Mouse (Mus musculus) T-cell, adult 2 months (primary cell): ENCODE measurements around the gene Rgcc.

Source experiments
- DNase-seq: peaks from one replicate; pipeline ENCODE4 v3.0.0; 2022; ENCODE audit warnings: low spot score

Gene Rgcc

GRCm38 (mm10) chr14:79301466-79301875 lies at the start of gene Rgcc:
Gene Rgcc (minus strand): TSS chr14:79301645.
- peak; percentile 100 for DNase-seq

- no peak for DNase-seq
Measured at GRCm38 (mm10) chr14:79346384-79346783, 44.9 kb upstream of the Rgcc start.

- DNase-seq = no peak
Measured at GRCm38 (mm10) chr14:79335613-79336012, 34.2 kb upstream of the Rgcc start.

DNA sequence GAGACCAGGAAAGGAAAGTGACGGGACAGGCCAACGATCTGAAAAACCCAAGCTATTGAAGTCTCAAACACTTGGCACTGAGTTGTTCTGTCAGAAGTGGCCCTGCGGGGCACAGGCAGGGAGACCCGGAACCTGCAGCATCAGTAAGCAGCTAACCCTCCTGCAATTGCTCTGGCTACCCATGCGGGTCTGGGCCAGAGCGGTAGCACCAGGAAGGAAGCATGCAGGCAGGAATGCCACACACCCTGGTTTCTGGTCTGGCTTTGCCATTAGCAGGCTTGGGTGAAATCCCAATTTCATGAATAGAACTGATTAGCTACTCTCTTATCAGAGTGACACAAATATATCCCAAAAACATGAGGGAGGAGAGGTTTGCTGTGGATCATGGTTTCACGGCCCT lies 30.5 kb upstream of the Rgcc start:
- DNase-seq = no peak

GRCm38 (mm10) chr14:79330944-79331561 lies 29.6 kb upstream of the Rgcc start:
- DNase-seq = peak; percentile 50

GRCm38 (mm10) chr14:79327033-79327432 lies 25.6 kb upstream of the Rgcc start:
- peak; percentile 59 for DNase-seq

DNA sequence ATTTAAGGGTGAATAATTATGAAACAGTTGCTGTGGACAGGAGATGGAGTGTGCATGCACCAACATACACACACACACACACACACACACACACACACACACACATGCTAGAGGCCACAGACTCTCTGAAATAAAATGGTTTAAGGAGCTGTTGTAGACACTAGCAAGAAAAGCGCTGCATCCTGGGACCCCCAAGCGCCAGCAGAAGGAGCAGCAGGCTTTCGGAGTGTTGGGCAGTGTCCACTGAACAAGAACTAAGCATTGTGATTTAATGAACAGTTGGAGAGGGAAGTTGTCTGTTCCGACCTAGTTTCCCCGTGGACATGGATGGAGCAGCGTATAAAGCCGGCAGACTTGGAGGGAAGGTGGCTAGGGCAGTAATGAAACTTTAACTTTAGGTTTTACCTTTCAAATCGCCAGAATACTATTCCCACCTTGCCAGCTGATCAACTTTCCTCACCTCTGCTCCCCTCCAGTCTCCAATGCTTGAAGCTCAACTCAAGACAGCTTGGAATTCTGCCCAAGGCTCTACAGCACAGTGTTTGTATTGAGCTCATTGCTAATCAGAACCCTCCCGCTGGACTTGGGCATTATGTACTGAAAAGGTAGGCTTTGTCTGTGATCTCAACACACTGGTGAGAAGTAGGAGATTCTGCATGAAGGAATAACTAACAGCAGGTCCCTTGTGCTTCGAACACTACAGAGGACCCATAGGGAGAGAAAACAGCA lies 22.8 kb upstream of the Rgcc start:
- DNase-seq = no peak

DNA sequence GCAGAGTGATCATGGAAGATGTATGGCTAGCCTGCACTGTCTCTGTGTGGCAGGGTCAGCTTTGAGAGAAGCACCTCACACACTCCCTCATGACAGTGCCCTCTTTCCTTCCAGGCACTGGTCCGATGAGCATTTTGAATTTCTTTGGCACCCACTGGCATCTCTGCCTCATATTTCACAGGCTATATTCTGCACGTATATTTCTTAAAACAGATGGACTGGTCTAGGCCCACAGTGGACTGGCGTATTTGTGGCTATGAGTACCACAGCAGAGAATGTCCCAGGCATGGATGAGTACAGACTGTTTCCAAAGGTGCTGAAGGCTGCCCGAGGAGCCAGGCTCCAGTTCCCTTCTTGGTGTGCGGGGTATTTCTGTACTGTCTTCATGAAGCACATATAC lies 20.4 kb upstream of the Rgcc start:
- DNase-seq = no peak

GRCm38 (mm10) chr14:79321152-79321551 lies 19.7 kb upstream of the Rgcc start:
- DNase-seq = peak; percentile 39

DNA sequence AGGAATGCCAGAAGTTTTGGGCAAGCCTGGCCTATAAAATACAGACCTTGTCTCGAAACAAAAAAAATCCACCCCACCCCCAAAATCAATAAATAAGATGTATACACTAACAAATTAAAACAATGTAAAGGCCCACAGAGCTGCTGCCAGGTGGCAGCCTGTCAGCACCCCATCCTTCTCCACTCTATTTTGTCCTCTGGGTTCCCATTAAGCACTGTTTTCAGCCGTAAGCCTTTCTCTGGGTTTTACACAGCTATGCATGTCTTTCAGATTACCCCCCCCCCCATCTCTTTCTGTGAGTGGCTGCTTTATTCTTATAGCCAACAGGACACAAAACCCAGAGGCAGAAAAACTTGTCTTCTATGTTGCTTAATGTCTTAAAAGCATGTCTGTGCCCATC lies 16.2 kb upstream of the Rgcc start:
- no peak for DNase-seq

GRCm38 (mm10) chr14:79315877-79316276 lies 14.4 kb upstream of the Rgcc start:
- DNase-seq = peak; percentile 67

GRCm38 (mm10) chr14:79314245-79315010 lies 13.0 kb upstream of the Rgcc start:
- no peak for DNase-seq

DNA sequence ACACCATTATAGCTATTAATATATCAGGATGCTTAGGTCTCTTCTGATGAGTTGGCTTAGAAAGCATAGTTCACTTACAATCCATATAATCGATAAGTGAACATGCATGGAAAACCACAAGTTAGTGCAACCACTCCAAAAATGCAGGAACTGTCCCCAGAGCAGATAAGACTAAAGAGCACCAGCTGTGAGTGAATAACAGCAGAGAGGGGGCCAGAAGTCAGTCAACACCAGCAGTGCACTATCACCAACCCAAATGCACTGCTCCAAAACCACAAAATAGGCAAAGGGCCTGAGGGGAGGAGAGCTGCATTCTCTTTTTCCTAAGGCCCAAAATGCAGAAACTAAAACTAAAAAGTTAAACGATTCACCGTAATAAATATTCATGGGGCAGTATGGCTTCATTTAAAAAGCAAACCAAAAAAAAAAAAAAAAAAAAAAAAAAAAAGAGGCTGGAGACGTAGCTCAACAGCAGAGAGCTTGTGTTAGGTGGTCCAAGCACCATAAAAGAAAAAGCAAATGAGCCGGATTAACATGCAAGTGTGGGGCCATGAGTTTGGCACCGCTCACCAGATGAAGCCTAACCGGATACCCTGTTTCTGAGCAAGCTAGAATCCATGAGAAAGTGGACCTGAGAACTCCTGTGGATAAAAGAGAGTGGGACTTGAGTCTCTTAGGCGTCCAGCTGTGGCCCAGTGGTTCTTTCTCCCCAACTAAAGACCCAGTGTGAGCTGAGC lies 12.2 kb upstream of the Rgcc start:
- DNase-seq = no peak

DNA sequence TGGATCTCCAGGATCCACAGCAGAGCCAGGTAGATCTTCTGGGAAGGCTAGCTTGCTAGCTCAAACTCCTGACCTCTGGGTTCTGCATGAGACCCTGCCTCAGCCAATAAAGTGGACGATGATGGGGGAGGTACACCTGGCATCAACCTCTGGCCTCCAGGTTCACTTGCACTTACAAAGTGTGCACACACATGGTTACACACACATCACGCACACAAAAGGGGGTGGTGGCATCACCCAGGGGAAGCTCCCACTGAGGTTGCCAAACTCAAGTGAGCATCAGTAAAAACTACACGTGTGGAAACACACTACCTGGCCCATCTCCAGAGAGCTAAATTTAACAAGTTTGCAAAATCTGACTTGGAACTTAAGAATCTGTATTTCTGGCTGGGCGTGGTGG lies 11.3 kb upstream of the Rgcc start:
- DNase-seq = no peak

DNA sequence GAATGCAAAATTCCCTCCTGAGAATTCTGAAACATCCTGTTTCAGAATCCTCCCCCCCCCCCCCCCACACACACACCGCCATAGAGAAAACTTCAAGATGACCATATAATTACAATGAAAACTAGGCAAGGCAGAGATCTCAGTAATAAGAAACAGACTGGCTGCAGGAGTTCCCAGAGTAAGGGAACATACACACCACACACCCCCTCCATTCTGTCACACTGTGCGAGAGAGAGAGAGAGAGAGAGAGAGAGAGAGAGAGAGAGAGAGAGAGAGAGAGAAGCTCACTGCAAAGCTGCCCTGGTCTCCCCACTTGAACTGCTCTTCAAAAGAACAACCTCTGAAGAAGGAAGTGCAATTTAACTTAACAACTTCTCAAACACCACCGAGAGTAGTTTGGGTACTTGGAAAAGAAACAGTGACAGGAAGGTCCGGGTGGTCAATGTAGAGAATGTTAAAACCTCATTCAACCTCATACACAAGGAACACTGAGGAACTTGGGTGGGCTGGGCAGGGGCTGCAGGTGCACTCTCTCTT lies 10.5 kb upstream of the Rgcc start:
- no peak for DNase-seq

DNA sequence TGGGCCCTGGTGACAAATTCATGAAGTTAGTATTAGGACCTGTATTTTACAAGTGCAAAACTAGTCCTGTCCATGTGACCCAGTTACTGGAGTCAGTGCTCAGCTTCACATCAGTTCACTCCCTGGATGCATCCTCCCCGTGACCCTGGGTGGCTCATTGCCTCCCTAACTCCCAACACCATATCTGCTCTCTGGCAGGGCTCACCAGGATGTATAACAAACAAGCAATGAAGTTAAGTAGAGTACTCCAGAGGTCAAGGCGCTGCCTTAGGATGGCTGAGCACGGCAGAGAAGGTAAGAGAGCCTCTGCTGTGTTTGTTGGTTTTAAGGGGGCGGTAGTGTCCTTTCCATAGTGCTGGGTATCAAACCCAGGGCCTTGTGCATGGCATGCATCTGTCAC lies 7.7 kb upstream of the Rgcc start:
- no peak for DNase-seq

DNA sequence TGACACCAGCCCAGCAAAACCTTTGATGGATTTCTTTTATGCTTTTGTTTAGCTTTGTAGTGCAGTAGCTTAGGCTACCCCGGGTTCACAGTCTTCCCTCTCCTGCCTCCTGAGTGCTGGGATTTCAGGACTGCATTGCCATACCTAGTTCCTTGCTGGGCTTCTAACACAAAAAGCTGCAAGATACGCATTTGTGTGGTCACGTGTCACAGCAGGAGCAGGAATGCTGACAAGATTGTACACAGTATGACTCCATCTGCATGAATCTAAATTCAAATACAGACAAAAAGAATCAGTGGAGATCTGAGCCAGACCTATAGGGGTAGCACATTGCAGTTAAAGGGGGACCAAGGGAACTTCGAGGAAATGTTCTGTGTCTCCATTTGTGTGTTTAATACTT lies 6.9 kb upstream of the Rgcc start:
- no peak for DNase-seq

DNA sequence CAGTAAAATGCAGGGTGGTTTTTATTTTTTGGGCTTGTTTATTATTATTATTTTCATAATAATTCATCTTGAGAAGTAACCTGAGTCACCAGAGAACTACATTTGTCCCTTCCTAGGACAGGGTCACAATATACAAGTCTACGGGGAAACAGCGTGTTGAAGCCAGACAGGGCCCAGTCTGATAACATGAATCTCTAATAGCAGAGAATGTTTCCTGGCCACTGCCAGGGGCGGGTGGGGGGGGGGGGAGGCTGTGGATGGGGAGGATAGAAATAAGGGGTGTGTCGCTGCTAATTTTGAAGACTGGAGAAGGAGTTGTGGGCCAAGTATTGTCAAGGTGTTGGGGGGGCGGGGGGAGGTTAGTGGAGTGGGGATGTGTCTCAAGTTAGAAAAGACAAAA lies 6.5 kb upstream of the Rgcc start:
- DNase-seq = no peak

GRCm38 (mm10) chr14:79307138-79307537 lies 5.7 kb upstream of the Rgcc start:
- DNase-seq = no peak

DNA sequence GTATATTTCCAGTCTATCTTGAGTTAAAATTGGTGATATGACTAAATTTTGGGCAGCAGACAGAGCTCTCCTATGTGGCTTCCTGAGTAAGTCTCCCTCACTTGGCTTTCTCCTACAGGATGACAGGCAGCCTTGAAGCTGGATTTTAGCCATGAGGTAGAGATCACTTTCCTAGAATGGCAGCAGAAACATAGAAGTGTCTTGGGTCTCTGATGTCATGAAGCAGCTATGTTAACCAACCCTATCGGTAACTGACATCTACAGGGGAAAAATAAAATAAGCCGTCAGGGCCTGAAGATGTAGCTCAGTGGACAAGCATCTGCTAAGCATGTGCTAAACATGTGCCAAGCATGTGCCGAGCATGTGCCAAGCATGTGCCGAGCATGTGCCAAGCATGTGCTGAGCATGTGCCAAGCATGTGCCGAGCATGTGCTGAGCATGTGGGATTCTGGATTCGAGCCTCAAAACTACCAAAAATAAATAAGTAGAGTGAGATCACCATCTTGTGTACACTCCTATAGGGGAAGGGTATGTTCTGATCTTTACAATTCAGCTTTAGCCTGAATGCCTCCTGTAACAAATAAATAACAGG lies 3.5 kb upstream of the Rgcc start:
- DNase-seq = no peak

DNA sequence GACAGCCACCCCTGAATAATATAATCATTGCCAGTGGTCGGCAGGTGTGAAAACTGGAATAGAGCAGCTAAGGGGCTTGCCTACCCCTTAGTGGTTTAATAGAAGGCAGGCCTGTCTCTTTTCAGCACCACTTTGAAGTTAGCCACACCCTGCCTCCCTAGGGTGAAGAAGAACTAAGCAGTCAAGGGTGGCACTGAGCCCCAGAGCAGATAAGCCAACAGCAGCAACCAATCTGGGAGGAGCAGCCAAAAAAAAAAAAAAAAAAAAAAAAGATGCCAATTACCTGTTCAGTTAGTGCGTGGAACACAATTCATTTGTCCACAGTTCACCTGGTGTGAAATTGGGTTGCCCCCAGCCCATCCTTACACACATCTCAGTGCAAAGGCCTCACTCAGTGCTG lies 1.7 kb upstream of the Rgcc start:
- DNase-seq = no peak
